Mouse (Mus musculus) MEL (cell line): ENCODE results near the gene Tlx2.

Source experiments
- CTCF ChIP-seq, 3 experiments: IDR thresholded peaks in 2 of 3; conservative IDR thresholded peaks in 1 of 3; 2 replicates each; pipeline ENCODE4 v1.5.1; 2011 to 2012; ENCODE audit warnings: low read length in 3 of 3, low read depth in 2 of 3, mild to moderate bottlenecking in 2 of 3, improper control_type of control experiment in 1 of 3, inconsistent platforms in 1 of 3, mixed read lengths in 1 of 3, moderate library complexity in 1 of 3; ENCODE audit not compliant: control insufficient read depth in 1 of 3, insufficient read depth in 1 of 3, poor library complexity in 1 of 3, severe bottlenecking in 1 of 3
- E2F4 ChIP-seq: IDR thresholded peaks from 2 replicates; pipeline ENCODE4 v1.6.1; 2011; ENCODE audit warnings: low read depth, low read length, improper control_type of control experiment, borderline replicate concordance
- EP300 ChIP-seq, 2 experiments: IDR thresholded peaks; 2 replicates each; pipeline ENCODE4 v1.6.1; 2011; ENCODE audit warnings: improper control_type of control experiment in 2 of 2, low read length in 2 of 2, low read depth in 1 of 2, mild to moderate bottlenecking in 1 of 2
- GATA1 ChIP-seq: IDR thresholded peaks from 2 replicates; pipeline ENCODE4 v1.6.1; 2011; ENCODE audit warnings: low read depth, low read length, improper control_type of control experiment
- MEF2A ChIP-seq: IDR thresholded peaks from 2 replicates; pipeline ENCODE4 v1.6.1; 2014; ENCODE audit warnings: low read depth, mild to moderate bottlenecking, inconsistent platforms, low read length, improper control_type of control experiment; ENCODE audit not compliant: poor library complexity, insufficient replicate concordance, severe bottlenecking; ENCODE audit errors: extremely low read depth
- POLR2A ChIP-seq, 2 experiments: IDR thresholded peaks; 2 replicates each; pipeline ENCODE4 v1.6.1; 2011 to 2012; ENCODE audit warnings: low read length in 2 of 2, mild to moderate bottlenecking in 2 of 2, control low read depth in 1 of 2, improper control_type of control experiment in 1 of 2, low read depth in 1 of 2, moderate library complexity in 1 of 2; ENCODE audit not compliant: control insufficient read depth in 1 of 2, insufficient read depth in 1 of 2, poor library complexity in 1 of 2
- POLR2AphosphoS2 ChIP-seq: IDR thresholded peaks from 2 replicates; pipeline ENCODE4 v1.6.1; 2011; ENCODE audit warnings: low read length, improper control_type of control experiment
- TAL1 ChIP-seq: IDR thresholded peaks from 2 replicates; pipeline ENCODE4 v1.6.1; 2012; ENCODE audit warnings: mild to moderate bottlenecking, inconsistent platforms, low read length, moderate library complexity, mixed read lengths

DNA sequence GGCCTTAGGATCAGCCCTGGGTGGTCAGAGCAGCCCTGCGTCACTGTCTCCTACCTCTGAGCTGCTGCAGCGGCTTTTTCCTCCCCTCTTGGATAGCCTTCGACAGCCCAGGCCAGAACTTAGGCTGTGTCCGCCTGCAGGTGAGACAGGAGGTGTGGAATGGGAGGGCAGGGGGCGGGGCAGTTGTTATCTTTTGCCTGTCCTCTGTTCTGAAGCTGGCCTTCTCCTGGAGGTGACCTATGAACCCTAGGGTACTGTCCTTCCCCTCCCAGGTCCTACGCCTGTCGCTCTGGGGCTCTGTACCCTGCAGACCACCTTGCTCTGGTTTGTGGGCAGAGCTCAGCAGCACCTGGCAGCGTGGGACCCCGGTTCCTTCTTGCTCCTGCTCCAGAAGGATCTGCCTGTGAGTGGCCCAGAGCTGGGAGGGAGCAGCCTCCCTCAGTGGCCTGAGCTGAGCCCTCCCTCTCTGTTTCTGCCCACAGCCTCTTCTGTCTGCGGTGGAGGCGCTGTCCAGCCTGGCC, 33.1 kb upstream of the Tlx2 start:
- TF ChIP-seq POLR2A (IDR thresholded peaks at IDR 0.05; ENCODE audit: control insufficient read depth in 1 of 2, insufficient read depth in 1 of 2, low read depth in 1 of 2, low read length in 2 of 2, poor library complexity in 1 of 2) (no peak), EP300 (IDR thresholded peaks at IDR 0.05; ENCODE audit: low read depth in 1 of 2, low read length in 2 of 2) (no peak), CTCF (IDR thresholded peaks at IDR 0.05 in 2 of 3, conservative IDR thresholded peaks at IDR 0.05 in 1 of 3; ENCODE audit: control insufficient read depth in 1 of 3, insufficient read depth in 1 of 3, low read depth in 2 of 3, low read length in 3 of 3, poor library complexity in 1 of 3, severe bottlenecking in 1 of 3) (no peak), TAL1 (no peak), MEF2A (no peak), GATA1 (no peak), E2F4 (no peak), POLR2AphosphoS2 (no peak)
